Mouse (Mus musculus) thymus, postnatal 10 days (tissue): Measurements from ENCODE around the gene Slc38a8.
A peak's percentile ranks its signal among the peaks of the same experiment; 100 is the strongest.

ENCODE experiments used
- DNase-seq, 2 experiments: peaks; one replicate each; pipeline ENCODE4 v3.0.0; 2021; ENCODE audit warnings: low spot score in 2 of 2

The Slc38a8 gene

GRCm38 (mm10) chr8:119501598-119501997, at the start of gene Slc38a8:
Gene Slc38a8, minus strand, starts transcription at chr8:119501698.
- no peak for DNase-seq

- DNase-seq: no peak
Measured at GRCm38 (mm10) chr8:119548560-119549113, 47.1 kb upstream of the Slc38a8 start.

GRCm38 (mm10) chr8:119547019-119547691, 45.7 kb upstream of the Slc38a8 start:
- DNase-seq: no peak

- no peak for DNase-seq
Measured at GRCm38 (mm10) chr8:119545791-119546190, 44.3 kb upstream of the Slc38a8 start.

GRCm38 (mm10) chr8:119545180-119545579, 43.7 kb upstream of the Slc38a8 start:
- DNase-seq: no peak

GRCm38 (mm10) chr8:119544606-119545005, 43.1 kb upstream of the Slc38a8 start:
- no peak for DNase-seq

GRCm38 (mm10) chr8:119531973-119532372, 30.5 kb upstream of the Slc38a8 start:
- DNase-seq: no peak

GRCm38 (mm10) chr8:119531397-119531796, 29.9 kb upstream of the Slc38a8 start:
- DNase-seq: no peak

GRCm38 (mm10) chr8:119530937-119531336, 29.4 kb upstream of the Slc38a8 start:
- no peak for DNase-seq

- DNase-seq: no peak
Measured at GRCm38 (mm10) chr8:119528762-119529161, 27.3 kb upstream of the Slc38a8 start.

GRCm38 (mm10) chr8:119520102-119520501, 18.6 kb upstream of the Slc38a8 start:
- no peak for DNase-seq

GRCm38 (mm10) chr8:119516674-119517073, 15.2 kb upstream of the Slc38a8 start:
- DNase-seq: no peak

GRCm38 (mm10) chr8:119515767-119516166, 14.3 kb upstream of the Slc38a8 start:
- no peak for DNase-seq

- no peak for DNase-seq
Measured at GRCm38 (mm10) chr8:119514940-119515339, 13.4 kb upstream of the Slc38a8 start.

- DNase-seq: no peak
Measured at GRCm38 (mm10) chr8:119513405-119513804, 11.9 kb upstream of the Slc38a8 start.

- no peak for DNase-seq
Measured at GRCm38 (mm10) chr8:119511722-119512121, 10.2 kb upstream of the Slc38a8 start.

- no peak for DNase-seq
Measured at GRCm38 (mm10) chr8:119510471-119510870, 9.0 kb upstream of the Slc38a8 start.

- DNase-seq: no peak
Measured at GRCm38 (mm10) chr8:119506106-119506505, 4.6 kb upstream of the Slc38a8 start.

GRCm38 (mm10) chr8:119505488-119505887, 4.0 kb upstream of the Slc38a8 start:
- DNase-seq: no peak

- DNase-seq: no peak
Measured at GRCm38 (mm10) chr8:119503191-119503767, 1.8 kb upstream of the Slc38a8 start.

- no peak for DNase-seq
Measured at GRCm38 (mm10) chr8:119502111-119502510, 613 bp upstream of the Slc38a8 start.

GRCm38 (mm10) chr8:119499836-119500235, 1.7 kb downstream of the Slc38a8 start:
- DNase-seq: no peak

- DNase-seq: peak; percentile 9 to 63
Measured at GRCm38 (mm10) chr8:119496848-119497247, 4.7 kb downstream of the Slc38a8 start.
